Mouse (Mus musculus): ENCODE measurements around the gene Calcoco1. TPM values are rescaled to one million over a fixed set of nuclear protein-coding genes. Genes with fewer than 3 reads are reported as not detected.

Calcoco1 gene
- 10 to 100 TPM; 15.8 to 16.9 TPM for total RNA-seq (2023)

GRCm38 (mm10) chr15:102721980-102722475 is at the start of gene Calcoco1:
Gene Calcoco1 (minus strand): TSS chr15:102722178.

GRCm38 (mm10) chr15:102672215-102673071 is 49.5 kb downstream of the Calcoco1 start, which contains the start of gene Atp5g2:
Gene Atp5g2 (minus strand): TSS chr15:102672352.

Other genes with a start within 250 kb of the Calcoco1 start
- 1 to 10 TPM; 4.9 to 5.8 TPM for gene Gm10337, start 218.5 kb downstream of the Calcoco1 start, total RNA-seq (2023)
- gene Map3k12, start 205.1 kb downstream of the Calcoco1 start, total RNA-seq (2023) = under 1 TPM; 0.26 to 0.42 TPM
- 10 to 100 TPM; 18.1 to 18.4 TPM for gene Tarbp2, start 204.0 kb downstream of the Calcoco1 start, total RNA-seq (2023)
- 1 to 10 TPM; 5.3 to 7.1 TPM for gene Npff, start 197.2 kb downstream of the Calcoco1 start, total RNA-seq (2023)
- under 1 TPM in 1 of 2 experiments, not detected in 1; 0.86 TPM for gene Gm28047, start 97.1 kb downstream of the Calcoco1 start, total RNA-seq (2023)
- 10 to 100 TPM; 69.5 to 74.2 TPM for gene Atf7, start 96.7 kb downstream of the Calcoco1 start, total RNA-seq (2023)
- gene Atp5g2, start 49.8 kb downstream of the Calcoco1 start, total RNA-seq (2023) = 1 to 10 TPM; 2.3 to 2.8 TPM
- not detected for gene Hoxc13, start 198.9 kb upstream of the Calcoco1 start, total RNA-seq (2023)
- gene Hoxc12, start 214.6 kb upstream of the Calcoco1 start, total RNA-seq (2023) = not detected
- gene Hoxc11, start 232.2 kb upstream of the Calcoco1 start, total RNA-seq (2023) = not detected
- gene Hoxc10, start 244.6 kb upstream of the Calcoco1 start, total RNA-seq (2023) = not detected
- gene Hoxc5, start 245.3 kb upstream of the Calcoco1 start, total RNA-seq (2023) = under 1 TPM in 1 of 2 experiments, not detected in 1; 0.97 TPM

All from neutrophil, adult 83 days (primary cell).